Mouse (Mus musculus): ENCODE measurements at regions not wholly inside any gene's neighbourhood (a gene's known extent, or its start where the extent isn't known, plus 50 kb on each side); places are given as distances from the start of the nearest gene placed in this dataset.

DNA sequence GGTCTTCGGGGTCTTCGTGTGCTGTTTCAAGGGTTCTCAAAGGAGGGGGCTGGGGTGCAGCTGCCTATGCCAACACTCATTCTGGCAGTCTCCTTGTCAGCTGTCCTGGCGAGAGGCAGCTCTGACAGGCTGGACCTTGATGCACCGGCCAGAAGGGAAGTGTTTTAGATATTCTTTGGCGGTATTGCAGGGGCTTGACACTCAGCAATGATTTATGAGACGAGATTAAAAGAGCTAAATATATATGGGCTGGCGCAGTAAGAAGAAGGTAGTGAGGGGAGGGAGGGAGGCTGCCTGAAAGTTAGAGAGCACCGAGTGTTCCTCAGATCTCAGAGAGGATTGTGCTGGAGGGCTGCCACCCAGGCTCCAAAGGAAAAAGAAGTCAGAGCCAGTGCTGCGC, 50.2 kb upstream of the Pdzd8 start:
- TF ChIP-seq CTCF (conservative IDR thresholded peaks at IDR 0.05), result no peak
- no peak for DNase-seq (ENCODE audit: low spot score in 2 of 2)

DNA sequence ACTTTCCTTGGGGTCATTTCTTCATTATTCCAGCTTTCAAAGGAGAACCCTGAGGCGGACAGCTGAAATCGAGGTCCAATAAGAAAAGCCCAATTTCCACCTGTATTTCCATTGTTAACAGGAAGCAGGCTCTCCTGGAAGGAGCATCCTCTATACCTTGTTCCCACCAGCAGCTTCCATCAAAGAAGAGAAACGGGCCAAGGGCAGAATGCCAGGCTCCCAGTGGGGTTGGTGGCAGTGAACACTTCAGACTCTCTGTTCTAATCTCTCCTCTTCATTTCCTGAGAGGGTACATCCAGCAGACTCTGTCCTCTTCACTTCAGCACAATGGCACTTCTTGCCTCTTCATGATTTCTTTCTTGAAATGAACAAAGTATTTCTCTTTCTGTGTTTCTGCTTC, 50.9 kb upstream of the Pdzd8 start:
- TF ChIP-seq CTCF (conservative IDR thresholded peaks at IDR 0.05), result no peak
- no peak for DNase-seq (ENCODE audit: low spot score in 2 of 2)
- Histone ChIP-seq H3K27ac (no peak overlapping the region), H3K4me3 (no peak overlapping the region)

More for the DNA sequence above, 50.2 kb upstream of the Pdzd8 start:
- Histone ChIP-seq H3K4me3 (no peak overlapping the region), H3K27ac (peak overlapping the region; percentile 75; the same call in 1 of the 2 replicates)

DNA sequence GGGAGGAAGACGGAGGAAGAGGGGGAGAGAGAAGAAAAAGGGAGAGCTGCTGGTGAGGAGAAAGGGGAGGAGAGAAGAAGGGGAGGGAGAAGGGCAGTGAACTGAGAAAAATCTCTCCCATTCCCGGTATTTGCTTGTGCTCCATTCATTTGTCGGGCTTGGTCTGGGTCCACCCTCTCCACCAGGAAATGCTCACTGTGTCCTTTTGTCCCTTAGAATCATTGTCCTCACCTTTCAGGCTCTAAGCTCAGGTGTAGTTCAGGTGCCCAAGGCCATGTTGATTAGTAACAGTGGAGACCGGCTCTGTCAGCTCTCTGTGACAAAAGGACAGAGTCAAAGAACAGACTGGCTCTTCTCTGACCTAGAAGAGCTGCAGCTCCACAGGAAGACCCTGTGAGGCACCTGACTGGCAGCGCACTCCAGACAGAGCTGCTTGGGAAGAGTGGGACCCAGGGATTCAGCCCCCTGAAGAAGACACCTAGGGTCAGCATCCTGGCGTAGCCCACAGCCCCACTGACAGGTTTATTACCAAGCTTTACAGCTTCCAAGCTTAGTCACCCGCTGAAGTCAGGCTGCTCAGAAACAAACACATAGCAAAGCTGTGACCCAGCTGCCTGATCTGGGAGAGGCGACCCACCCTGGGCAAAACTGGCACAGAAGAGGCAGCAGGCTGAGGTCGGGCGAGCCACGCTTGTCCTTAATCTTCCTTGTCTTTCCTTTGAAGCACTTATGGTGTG, 54.4 kb upstream of the Pdzd8 start:
- TF ChIP-seq CTCF (conservative IDR thresholded peaks at IDR 0.05), result no peak

DNA sequence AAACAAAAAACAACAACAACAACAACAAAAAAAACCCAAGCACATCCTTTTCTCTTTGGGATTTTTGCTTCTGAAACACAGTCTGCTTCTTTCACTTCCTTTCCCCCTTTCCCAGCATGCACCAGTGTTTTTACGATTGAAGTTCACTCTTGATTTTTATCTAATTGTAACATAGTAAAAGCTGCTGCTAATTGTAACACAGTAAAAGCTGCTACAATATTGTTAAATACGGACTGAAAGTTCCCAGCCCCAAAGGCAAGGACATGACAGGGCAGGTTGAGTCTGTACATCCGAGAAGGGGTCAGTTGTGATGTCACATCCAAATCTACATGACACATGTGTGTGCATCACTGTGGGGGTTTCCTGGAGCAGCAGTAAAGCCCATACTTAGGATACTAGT, 55.7 kb upstream of the Pdzd8 start:
- H3K27ac ChIP-seq, result no peak overlapping the region
- TF ChIP-seq CTCF (conservative IDR thresholded peaks at IDR 0.05), result no peak
- DNase-seq (ENCODE audit: low spot score in 2 of 2), result no peak
- H3K4me3 ChIP-seq, result no peak overlapping the region

More for the DNA sequence above, 54.4 kb upstream of the Pdzd8 start:
- DNase-seq (ENCODE audit: low spot score in 2 of 2), result no peak
- Histone ChIP-seq H3K4me3 (no peak overlapping the region), H3K27ac (no peak overlapping the region)

DNA sequence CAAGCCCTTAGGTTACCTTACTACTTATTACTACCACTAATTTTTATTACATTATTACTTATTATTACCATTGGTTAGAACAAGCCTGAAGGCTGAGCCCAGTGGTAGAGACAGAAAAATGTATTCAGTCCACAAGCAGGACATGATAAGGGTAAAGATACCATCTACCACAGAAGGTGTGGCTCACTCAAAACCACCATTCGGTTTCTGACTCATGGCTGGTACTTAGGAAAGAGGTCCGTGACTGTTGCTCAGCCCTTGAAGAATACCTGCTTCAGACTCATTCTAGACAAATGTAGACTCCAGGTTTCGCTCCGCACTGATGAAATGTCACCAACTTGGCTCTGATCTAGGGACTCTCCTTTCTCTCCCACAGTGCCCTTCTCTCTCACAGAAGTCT, 56.1 kb upstream of the Emx2 start:
- Histone ChIP-seq H3K4me3 (no peak overlapping the region), H3K27ac (no peak overlapping the region)
- TF ChIP-seq CTCF (conservative IDR thresholded peaks at IDR 0.05), result no peak
- DNase-seq (ENCODE audit: low spot score in 2 of 2), result no peak

DNA sequence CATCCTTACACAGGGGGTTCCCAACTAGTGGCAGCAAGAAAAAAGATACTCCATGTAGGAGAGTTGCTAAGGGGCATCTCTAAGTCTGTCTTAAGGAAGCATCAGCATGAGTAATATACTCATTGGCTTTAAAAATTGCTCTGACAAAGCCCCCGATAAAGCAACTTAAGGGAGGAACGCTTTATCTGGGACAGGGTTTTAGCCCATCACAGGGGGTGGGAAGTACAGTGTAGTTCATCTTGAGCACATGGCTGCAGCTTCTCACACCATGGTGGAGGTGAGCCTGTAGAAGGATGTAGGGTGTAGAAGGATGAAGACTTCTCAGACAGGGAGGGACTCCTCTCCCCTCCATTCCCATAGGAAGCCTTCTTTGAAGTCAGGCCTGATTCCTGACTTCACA, 54.1 kb upstream of the Emx2 start:
- H3K27ac ChIP-seq, result no peak overlapping the region
- no peak for TF ChIP-seq CTCF (conservative IDR thresholded peaks at IDR 0.05)
- no peak overlapping the region for H3K4me3 ChIP-seq
- no peak for DNase-seq (ENCODE audit: low spot score in 2 of 2)

DNA sequence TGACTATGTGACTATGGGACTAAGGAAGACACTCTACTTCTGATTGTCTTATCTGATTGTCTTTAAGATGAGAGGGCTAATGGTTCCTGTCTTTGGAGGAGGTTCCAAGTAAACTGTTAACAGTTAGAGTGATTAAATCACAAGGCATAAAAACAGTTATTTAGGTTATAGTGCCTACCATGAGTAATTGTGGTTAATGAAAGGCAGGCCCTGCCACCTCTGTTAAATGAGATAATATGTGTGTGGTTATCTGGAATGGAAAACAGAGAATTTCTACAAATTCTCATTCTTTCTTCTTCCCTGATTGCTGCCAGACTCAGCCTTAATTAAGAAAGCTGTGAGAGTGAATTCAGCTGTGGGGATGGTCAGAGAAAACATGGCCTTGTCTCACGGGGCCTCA, 53.4 kb upstream of the Emx2 start:
- no peak for DNase-seq (ENCODE audit: low spot score in 2 of 2)
- Histone ChIP-seq H3K27ac (no peak overlapping the region), H3K4me3 (no peak overlapping the region)
- no peak for TF ChIP-seq CTCF (conservative IDR thresholded peaks at IDR 0.05)

DNA sequence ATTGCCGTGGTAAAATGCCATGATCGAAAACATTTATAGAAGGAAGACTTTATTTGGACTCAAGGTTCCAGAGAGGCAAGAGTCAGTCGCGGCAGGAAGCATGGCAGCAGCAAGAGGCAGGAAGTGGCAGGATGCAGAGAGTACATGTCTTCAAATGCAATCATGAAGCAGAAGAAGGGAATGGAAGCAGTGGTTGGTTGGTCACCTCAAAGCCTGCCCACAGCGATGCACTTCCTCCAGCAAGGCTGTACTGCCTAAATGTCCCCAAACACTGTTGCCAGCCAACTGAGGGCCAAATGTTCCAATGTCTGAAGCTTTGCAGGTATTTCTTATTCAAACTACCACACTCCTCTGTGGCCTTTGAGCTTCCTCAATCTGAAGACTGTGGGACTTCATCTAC, 52.6 kb upstream of the Emx2 start:
- no peak overlapping the region for H3K4me3 ChIP-seq
- no peak for TF ChIP-seq CTCF (conservative IDR thresholded peaks at IDR 0.05)
- H3K27ac ChIP-seq, result no peak overlapping the region
- DNase-seq (ENCODE audit: low spot score in 2 of 2), result no peak

DNA sequence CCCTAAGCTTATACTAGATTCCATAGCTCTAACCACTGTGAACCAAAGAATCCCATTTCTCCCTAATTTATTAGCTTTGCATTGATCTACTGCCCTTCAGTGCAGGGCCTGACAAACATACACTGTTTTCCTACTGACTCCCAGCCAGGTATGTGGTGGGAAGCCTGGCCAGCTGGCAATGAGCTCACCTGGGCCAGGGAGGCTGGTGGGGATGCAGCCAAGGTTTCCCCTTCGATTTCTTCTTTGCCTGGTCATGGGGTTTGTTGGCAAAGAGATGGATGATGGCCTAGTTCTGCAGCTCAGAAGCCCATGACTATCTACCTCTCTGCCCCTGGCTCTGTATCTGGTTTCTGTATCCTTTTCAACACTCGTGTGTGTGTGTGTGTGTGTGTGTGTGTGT, 50.1 kb upstream of the Emx2 start:
- no peak overlapping the region for H3K4me3 ChIP-seq
- H3K27ac ChIP-seq, result no peak overlapping the region
- no peak for DNase-seq (ENCODE audit: low spot score in 2 of 2)
- no peak for TF ChIP-seq CTCF (conservative IDR thresholded peaks at IDR 0.05)

Data from layer of hippocampus, adult 2 months (tissue).